Mouse (Mus musculus): ENCODE measurements around the gene Fgfrl1. TPM values are rescaled to one million over a fixed set of nuclear protein-coding genes. Genes with fewer than 3 reads are reported as not detected.
A peak's percentile ranks its signal among the peaks of the same experiment; 100 is the strongest.

Gene Fgfrl1
- polyA plus RNA-seq (2015; fragmentation: Nextera tagmentation; extraction: Ambion mirVana): 9.2 and 9.6 TPM in 2 replicates

DNA sequence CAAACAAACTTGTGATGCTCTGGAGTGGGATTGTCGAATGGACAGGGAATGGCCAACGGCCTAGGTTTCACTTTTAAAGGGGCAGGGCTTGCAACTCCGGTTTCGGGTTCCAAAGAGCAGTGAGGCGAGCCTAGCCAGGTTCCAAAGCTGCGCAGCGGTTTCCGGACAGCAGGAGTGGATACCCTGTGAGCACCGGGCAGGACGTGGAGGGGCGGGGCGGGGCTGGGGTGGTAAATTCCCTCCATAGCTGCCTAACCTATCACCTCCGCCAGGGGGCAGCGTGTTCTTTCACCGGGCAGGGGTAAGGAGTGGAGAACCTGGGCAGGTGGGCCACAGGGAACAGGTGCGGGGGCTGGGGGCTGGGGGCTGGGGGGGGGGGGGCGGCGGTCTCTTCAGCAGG, at the start of gene Fgfrl1:
Gene Fgfrl1, plus strand, starts transcription at position 112 of the 400 bp plus-strand sequence.
- no peaks in the 10 kb centered on the region for H3K9me3 ChIP-seq (replicated peaks)
- no peaks in the 10 kb centered on the region for H3K36me3 ChIP-seq (replicated peaks)
- 2% methylated on average over 18 of the region's 18 CpGs for WGBS (ENCODE audit: insufficient replicate concordance)
- no peak within 1 kb of the TSS for H3K27ac ChIP-seq (replicated peaks)
- no peak for ATAC-seq (ENCODE audit: insufficient read depth)
- H3K4me1 ChIP-seq (replicated peaks): peaks cover 51% of the 10 kb centered on the region
- H3K27me3 ChIP-seq: no peaks in the 10 kb centered on the region
- peak within 1 kb of the TSS; percentile 85; the same call in 1 of the 2 replicates for H3K9ac ChIP-seq
- peak within 1 kb of the TSS; percentile 90 for H3K4me3 ChIP-seq (replicated peaks)
- peak within 1 kb of the TSS; percentile 98 for H3K4me2 ChIP-seq

DNA sequence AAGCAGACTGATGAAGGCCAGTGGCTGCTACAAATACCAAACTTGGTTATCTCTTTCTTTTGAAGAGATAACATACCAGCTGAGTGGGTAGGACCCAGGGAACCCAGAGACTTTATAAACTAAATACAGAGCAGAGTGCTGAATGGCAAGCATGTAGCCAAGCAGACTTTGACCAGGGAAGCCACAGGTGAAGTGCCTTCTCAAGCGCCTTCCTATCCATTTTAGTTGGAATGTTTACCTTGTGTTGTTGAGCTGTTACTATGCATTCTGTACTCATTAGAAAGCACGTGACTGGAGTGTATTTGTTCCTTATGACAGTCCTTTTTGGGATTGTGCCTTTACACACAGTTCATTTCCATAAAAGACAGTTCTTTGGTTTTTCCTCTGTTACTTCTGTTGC, 48.5 kb upstream of the Fgfrl1 start:
- Histone ChIP-seq H3K9ac (no peak overlapping the region), H3K4me2 (no peak overlapping the region), H3K36me3 (replicated peaks) (peaks cover 41% of the 10 kb centered on the region), H3K9me3 (replicated peaks) (no peaks in the 10 kb centered on the region), H3K4me3 (replicated peaks) (no peak overlapping the region), H3K27ac (replicated peaks) (no peak overlapping the region), H3K4me1 (replicated peaks) (no peaks in the 10 kb centered on the region), H3K27me3 (no peaks in the 10 kb centered on the region)
- ATAC-seq (ENCODE audit: insufficient read depth): no peak
- 63% methylated on average over 2 of the region's 2 CpGs for WGBS (ENCODE audit: insufficient replicate concordance)

DNA sequence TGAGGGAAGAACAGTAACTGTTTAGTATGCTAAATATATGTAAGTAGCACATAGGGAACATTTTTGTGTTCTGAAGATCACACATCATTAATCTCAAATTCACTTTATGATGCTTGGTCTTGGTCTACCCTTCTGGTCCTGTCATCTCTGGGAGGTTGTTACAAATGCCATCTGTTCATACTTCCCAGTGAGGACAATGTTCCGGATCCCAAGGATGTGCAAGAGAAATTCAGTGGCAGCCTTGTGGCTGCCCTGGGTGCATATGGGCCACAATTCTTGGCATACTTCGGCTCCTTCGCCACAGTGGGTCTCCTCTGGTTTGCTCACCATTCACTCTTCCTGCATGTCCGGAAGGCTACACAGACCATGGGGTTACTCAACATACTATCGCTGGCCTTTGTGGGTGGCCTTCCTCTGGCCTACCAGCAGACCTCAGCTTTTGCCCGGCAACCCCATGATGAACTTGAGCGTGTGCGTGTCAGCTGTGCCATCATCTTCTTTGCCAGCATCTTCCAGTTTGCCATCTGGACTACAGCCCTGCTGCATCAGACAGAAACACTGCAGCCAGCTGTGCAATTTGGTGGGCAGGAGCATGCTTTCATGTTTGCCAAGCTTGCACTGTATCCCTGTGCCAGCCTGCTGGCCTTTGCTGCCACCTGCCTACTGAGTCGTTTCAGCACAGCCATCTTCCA, 46.4 kb upstream of the Fgfrl1 start:
- no peak for ATAC-seq (ENCODE audit: insufficient read depth)

DNA sequence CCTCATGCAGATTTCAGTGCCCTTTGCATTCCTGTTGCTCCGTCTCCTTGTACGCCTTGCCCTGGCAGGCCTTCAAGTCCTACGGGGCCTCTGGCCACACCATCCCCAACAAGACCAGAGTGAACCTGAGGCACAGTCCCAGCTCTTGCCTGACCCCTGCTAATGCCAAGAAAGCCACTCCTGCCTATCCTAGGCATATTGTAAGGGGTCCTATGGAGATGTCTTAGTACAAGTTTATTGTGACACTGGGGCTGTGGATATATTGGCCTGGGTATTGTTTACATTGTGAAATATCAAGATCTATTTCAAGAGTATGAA, 45.9 kb upstream of the Fgfrl1 start:
- ATAC-seq (ENCODE audit: insufficient read depth): no peak
- Histone ChIP-seq H3K27ac (replicated peaks) (no peak overlapping the region), H3K27me3 (no peaks in the 10 kb centered on the region), H3K36me3 (replicated peaks) (peaks cover 54% of the 10 kb centered on the region), H3K9me3 (replicated peaks) (no peaks in the 10 kb centered on the region), H3K4me1 (replicated peaks) (no peaks in the 10 kb centered on the region), H3K9ac (no peak overlapping the region), H3K4me2 (no peak overlapping the region), H3K4me3 (replicated peaks) (no peak overlapping the region)
- WGBS (ENCODE audit: insufficient replicate concordance): 79% methylated on average over 3 of the region's 3 CpGs

More for the DNA sequence above, 46.4 kb upstream of the Fgfrl1 start:
- Histone ChIP-seq H3K27me3 (no peaks in the 10 kb centered on the region), H3K27ac (replicated peaks) (no peak overlapping the region), H3K9me3 (replicated peaks) (no peaks in the 10 kb centered on the region), H3K4me2 (no peak overlapping the region), H3K4me3 (replicated peaks) (no peak overlapping the region), H3K4me1 (replicated peaks) (no peaks in the 10 kb centered on the region), H3K9ac (no peak overlapping the region), H3K36me3 (replicated peaks) (peaks cover 54% of the 10 kb centered on the region)
- WGBS (ENCODE audit: insufficient replicate concordance): 78% methylated on average over 9 of the region's 9 CpGs

DNA sequence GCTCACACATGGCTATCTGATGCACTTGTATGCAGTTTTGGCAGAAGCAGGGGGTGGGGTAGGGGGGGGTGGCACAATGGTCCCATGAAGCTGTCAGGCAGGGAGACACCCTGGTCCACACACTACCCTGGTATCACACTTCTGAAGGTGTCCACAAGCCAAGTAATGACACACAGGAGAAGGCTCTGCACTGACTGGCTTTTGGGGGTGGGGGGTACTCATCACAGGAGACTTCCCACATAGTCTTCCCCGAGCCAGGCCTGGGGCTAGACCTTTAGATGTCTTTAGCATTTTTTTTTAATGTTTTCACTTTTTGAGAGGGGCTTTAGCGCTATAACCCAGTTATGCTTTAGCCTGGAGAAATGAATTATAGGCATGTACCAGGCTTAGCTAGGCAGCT, 44.9 kb upstream of the Fgfrl1 start:
- H3K4me1 ChIP-seq (replicated peaks): no peaks in the 10 kb centered on the region
- H3K4me3 ChIP-seq (replicated peaks): no peak overlapping the region
- no peak overlapping the region for H3K4me2 ChIP-seq
- H3K36me3 ChIP-seq (replicated peaks): peaks cover 57% of the 10 kb centered on the region
- H3K9ac ChIP-seq: no peak overlapping the region
- no peaks in the 10 kb centered on the region for H3K27me3 ChIP-seq
- no peak for ATAC-seq (ENCODE audit: insufficient read depth)
- H3K27ac ChIP-seq (replicated peaks): no peak overlapping the region
- H3K9me3 ChIP-seq (replicated peaks): no peaks in the 10 kb centered on the region
- WGBS (ENCODE audit: insufficient replicate concordance): 73% methylated on average over 2 of the region's 2 CpGs

DNA sequence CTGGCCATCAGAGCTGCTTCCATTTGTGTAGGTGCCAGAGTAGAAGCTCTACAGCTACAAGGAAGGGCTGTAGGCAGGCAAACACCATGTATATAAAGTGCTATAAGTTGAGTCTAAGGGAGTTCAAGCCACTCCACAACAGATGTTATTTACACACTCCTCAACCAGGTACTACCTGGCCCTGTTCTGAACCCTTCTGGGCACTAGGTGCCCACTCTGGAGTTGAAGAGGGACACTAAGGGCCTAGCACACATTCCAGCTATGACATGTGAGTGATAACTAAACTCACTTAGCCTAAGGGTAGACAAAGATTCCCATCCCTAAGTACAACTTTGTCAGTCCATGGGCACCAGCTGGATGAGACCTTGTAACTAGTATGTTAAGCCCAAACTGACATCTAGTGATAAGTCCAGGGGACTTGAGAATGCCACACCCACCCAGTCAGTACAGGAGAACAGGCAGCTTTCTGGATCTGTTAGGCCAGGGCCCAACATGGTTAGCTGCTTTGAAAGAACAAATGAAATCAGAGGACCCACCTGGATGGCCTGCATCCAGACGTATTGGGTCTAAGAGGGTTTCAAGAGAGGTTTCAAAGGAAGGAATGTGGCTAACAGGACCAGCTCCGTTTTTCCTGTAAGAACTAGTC, 44.2 kb upstream of the Fgfrl1 start:
- no peaks in the 10 kb centered on the region for H3K27me3 ChIP-seq
- no peak overlapping the region for H3K4me2 ChIP-seq
- no peaks in the 10 kb centered on the region for H3K4me1 ChIP-seq (replicated peaks)
- ATAC-seq (ENCODE audit: insufficient read depth): no peak
- H3K36me3 ChIP-seq (replicated peaks): peaks cover 57% of the 10 kb centered on the region
- no peak overlapping the region for H3K9ac ChIP-seq
- H3K27ac ChIP-seq (replicated peaks): no peak overlapping the region
- H3K9me3 ChIP-seq (replicated peaks): no peaks in the 10 kb centered on the region
- H3K4me3 ChIP-seq (replicated peaks): no peak overlapping the region
- 55% methylated on average over 2 of the region's 2 CpGs for WGBS (ENCODE audit: insufficient replicate concordance)

DNA sequence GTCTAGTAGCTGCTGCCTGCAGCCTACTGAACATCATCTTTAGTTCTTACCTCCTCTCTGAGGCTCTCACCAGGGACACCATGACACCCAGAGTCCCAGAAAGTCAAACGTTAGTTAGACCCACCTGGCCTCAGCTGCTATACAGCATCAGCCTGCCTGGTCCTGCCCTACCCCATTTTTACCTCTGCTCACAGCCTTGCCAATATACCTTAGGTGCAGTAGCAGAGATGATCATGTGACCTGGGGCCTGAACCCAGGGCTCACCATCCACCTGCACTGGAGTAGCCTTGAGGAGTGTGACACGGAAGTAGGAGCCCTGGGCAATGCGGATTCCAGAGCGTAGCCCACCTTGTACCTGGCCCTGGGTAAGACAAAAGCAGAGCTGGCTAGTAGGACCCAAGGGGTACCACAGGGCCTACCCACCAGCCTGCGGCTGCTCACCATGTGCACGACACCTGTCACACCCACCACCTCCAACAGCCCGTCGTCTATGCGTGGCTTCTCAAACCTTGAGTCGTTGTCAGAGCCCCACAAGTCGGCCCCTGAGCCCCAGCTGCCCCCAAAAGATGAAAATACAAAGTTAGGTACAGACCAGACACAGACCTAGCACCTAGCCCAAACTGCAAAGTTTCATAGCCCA, 43.1 kb upstream of the Fgfrl1 start:
- Histone ChIP-seq H3K4me2 (no peak overlapping the region), H3K27ac (replicated peaks) (no peak overlapping the region), H3K9me3 (replicated peaks) (no peaks in the 10 kb centered on the region), H3K9ac (no peak overlapping the region), H3K36me3 (replicated peaks) (peaks cover 65% of the 10 kb centered on the region), H3K4me3 (replicated peaks) (no peak overlapping the region), H3K4me1 (replicated peaks) (no peaks in the 10 kb centered on the region), H3K27me3 (no peaks in the 10 kb centered on the region)
- no peak for ATAC-seq (ENCODE audit: insufficient read depth)
- WGBS (ENCODE audit: insufficient replicate concordance): 84% methylated on average over 11 of the region's 11 CpGs

DNA sequence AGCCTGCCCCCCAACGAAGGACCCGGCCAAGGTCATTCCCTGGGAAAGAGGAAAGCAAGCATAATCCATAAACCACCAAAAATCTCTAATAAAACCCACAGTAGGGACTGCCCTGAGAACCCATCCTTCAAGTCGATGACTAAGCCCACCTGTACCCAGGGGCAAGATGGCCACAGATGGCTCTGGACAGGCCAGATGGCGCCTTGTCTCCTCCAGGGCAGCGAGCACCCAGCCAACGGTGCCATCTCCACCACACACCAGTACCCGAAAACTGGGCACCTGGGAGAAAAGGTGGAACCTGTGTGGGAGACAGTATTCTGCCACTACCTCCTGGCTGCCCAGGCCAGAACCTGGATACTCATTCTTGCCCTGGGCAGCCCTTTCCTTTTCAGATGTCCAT, 41.8 kb upstream of the Fgfrl1 start:
- H3K27me3 ChIP-seq: no peaks in the 10 kb centered on the region
- ATAC-seq (ENCODE audit: insufficient read depth): no peak
- no peak overlapping the region for H3K9ac ChIP-seq
- no peak overlapping the region for H3K4me2 ChIP-seq
- H3K4me3 ChIP-seq (replicated peaks): no peak overlapping the region
- no peaks in the 10 kb centered on the region for H3K4me1 ChIP-seq (replicated peaks)
- no peak overlapping the region for H3K27ac ChIP-seq (replicated peaks)
- 76% methylated on average over 7 of the region's 7 CpGs for WGBS (ENCODE audit: insufficient replicate concordance)
- peaks cover 71% of the 10 kb centered on the region for H3K36me3 ChIP-seq (replicated peaks)
- H3K9me3 ChIP-seq (replicated peaks): no peaks in the 10 kb centered on the region

DNA sequence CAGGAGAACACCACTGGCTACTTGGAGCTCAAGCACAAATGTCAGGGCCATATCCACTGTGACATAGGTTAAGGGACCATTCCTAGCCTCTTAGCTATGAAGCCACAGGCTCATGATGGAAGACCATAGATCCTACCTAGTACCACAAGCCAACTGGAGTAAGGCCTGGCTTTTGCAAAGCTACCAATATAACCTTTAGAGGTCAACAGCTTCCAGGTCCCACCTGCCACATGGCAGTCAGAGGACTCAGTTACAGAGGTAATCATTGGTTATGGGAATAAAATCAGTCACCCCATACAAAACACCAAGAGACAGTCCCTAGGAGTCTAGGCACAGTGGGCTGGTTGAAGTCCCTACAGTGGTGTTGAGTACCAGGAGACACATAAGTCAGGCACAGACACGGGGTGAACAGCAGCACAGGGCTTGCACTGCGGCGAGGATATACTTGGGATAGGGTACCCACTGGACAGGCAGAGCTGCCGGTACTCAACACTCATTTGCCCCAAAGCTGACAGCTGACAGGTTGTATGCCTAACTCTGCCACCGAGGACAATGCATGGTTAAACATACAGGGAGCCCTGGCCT, 41.0 kb upstream of the Fgfrl1 start:
- Histone ChIP-seq H3K27ac (replicated peaks) (no peak overlapping the region), H3K4me2 (no peak overlapping the region), H3K27me3 (no peaks in the 10 kb centered on the region), H3K9me3 (replicated peaks) (no peaks in the 10 kb centered on the region), H3K4me3 (replicated peaks) (no peak overlapping the region), H3K36me3 (replicated peaks) (peaks cover 71% of the 10 kb centered on the region), H3K9ac (no peak overlapping the region), H3K4me1 (replicated peaks) (no peaks in the 10 kb centered on the region)
- ATAC-seq (ENCODE audit: insufficient read depth): no peak
- WGBS (ENCODE audit: insufficient replicate concordance): 58% methylated on average over 5 of the region's 5 CpGs

DNA sequence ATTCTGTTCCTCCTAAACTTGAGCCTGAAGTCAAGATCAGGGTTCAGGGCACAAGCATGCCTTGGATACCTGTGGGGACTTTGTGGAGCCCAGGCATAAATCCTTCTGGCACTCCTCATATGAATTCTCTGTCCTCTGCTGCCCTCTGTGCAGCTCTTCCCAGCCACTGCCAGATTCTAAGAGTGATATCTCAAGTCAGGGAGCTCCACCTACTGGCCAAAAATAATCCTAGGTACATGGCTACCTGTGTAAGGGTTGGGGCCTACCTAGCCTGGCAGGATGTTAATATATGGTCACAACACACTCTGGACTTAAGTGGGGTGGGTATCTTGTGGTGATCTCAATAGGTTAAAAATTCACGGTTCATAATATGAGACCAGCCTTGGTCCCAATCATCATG, 40.4 kb upstream of the Fgfrl1 start:
- no peak overlapping the region for H3K9ac ChIP-seq
- no peaks in the 10 kb centered on the region for H3K27me3 ChIP-seq
- 41% methylated on average over 1 of the region's 1 CpGs for WGBS (ENCODE audit: insufficient replicate concordance)
- no peak overlapping the region for H3K4me3 ChIP-seq (replicated peaks)
- no peak overlapping the region for H3K27ac ChIP-seq (replicated peaks)
- H3K4me2 ChIP-seq: no peak overlapping the region
- ATAC-seq (ENCODE audit: insufficient read depth): peak; percentile 47; the same call in 1 of the 2 replicates
- H3K36me3 ChIP-seq (replicated peaks): peaks cover 65% of the 10 kb centered on the region
- no peaks in the 10 kb centered on the region for H3K4me1 ChIP-seq (replicated peaks)
- no peaks in the 10 kb centered on the region for H3K9me3 ChIP-seq (replicated peaks)

DNA sequence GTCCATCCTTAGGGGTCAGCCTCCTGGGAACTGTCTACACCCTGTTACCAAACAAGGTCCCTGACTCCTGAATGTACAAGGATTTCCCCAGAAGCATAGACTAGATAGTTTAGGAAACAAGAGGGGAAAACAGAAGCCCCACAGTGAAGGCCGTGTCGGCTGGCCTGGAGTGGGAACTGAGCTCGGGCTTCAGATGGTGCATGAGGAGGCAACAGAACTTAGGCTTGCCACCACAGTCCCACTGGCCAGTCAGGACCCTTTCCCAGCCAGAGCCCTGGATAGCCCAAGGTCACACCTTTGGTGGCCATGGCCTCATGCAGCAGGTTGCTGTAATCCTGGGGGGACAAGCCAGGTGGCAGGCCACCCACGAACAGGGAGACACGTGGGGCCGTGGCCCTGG, 38.8 kb upstream of the Fgfrl1 start:
- ATAC-seq (ENCODE audit: insufficient read depth): no peak
- H3K36me3 ChIP-seq (replicated peaks): peaks cover 64% of the 10 kb centered on the region

More for the DNA sequence above, 38.8 kb upstream of the Fgfrl1 start:
- 91% methylated on average over 6 of the region's 6 CpGs for WGBS (ENCODE audit: insufficient replicate concordance)
- H3K4me2 ChIP-seq: no peak overlapping the region
- no peak overlapping the region for H3K27ac ChIP-seq (replicated peaks)
- H3K4me1 ChIP-seq (replicated peaks): peaks cover 5% of the 10 kb centered on the region; the same call in 1 of the 2 replicates
- H3K9me3 ChIP-seq (replicated peaks): no peaks in the 10 kb centered on the region
- no peaks in the 10 kb centered on the region for H3K27me3 ChIP-seq
- no peak overlapping the region for H3K4me3 ChIP-seq (replicated peaks)
- H3K9ac ChIP-seq: no peak overlapping the region
